Mouse (Mus musculus): Measurements from ENCODE around the gene Lipc.

GRCm38 (mm10) chr9:70824103-70824502 is 127.9 kb downstream of the Lipc start:
- no peak for TF ChIP-seq E2F4 (IDR thresholded peaks at IDR 0.05; ENCODE audit: insufficient read depth)
- TF ChIP-seq POLR2A (IDR thresholded peaks at IDR 0.05; ENCODE audit: insufficient read length, low read depth) = no peak
- TF ChIP-seq REST (IDR thresholded peaks at IDR 0.05; ENCODE audit: insufficient read depth, insufficient read length) = no peak
- no peak for TF ChIP-seq SRF (IDR thresholded peaks at IDR 0.05; ENCODE audit: control insufficient read depth, insufficient read length, low read depth)
- TF ChIP-seq USF1 (IDR thresholded peaks at IDR 0.05; ENCODE audit: low read depth) = no peak
- TF ChIP-seq TCF12 (IDR thresholded peaks at IDR 0.05; ENCODE audit: insufficient read depth, poor library complexity, severe bottlenecking) = no peak
- TF ChIP-seq POLR2AphosphoS2 (IDR thresholded peaks at IDR 0.05; ENCODE audit: insufficient read length, low read depth) = no peak
- no peak for TF ChIP-seq MYOG (IDR thresholded peaks at IDR 0.05; ENCODE audit: control insufficient read depth in 1 of 3, insufficient read depth in 1 of 3, insufficient read length in 2 of 3, low read depth in 2 of 3)
- no peak for TF ChIP-seq MAX (IDR thresholded peaks at IDR 0.05; ENCODE audit: low read depth)

All from myocyte (in vitro differentiated cells).